Mouse (Mus musculus): ENCODE data around the gene Nup93.

Gene Nup93

DNA sequence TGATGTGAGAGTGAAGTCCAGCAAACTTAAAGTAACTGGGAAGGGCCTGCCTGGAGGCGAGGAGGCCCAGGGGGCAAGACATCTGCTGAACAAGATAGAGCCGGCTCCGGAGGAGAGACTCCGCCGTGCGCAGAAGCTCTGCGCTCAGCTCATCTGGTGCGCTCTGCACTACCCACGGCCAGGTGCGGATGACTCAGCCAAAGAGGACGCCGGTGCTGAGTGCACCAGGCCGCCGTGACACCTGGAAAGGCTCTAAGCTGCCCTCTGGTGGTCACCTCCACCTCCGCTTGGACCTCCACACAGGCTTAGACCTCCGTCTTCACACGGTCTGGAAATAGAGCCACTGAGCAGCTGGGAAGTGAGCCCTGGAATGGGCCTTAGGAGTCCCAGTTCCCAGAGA, 27.8 kb upstream of the Nup93 start:
- no peak for DNase-seq (ENCODE audit: low spot score in 2 of 2)

DNA sequence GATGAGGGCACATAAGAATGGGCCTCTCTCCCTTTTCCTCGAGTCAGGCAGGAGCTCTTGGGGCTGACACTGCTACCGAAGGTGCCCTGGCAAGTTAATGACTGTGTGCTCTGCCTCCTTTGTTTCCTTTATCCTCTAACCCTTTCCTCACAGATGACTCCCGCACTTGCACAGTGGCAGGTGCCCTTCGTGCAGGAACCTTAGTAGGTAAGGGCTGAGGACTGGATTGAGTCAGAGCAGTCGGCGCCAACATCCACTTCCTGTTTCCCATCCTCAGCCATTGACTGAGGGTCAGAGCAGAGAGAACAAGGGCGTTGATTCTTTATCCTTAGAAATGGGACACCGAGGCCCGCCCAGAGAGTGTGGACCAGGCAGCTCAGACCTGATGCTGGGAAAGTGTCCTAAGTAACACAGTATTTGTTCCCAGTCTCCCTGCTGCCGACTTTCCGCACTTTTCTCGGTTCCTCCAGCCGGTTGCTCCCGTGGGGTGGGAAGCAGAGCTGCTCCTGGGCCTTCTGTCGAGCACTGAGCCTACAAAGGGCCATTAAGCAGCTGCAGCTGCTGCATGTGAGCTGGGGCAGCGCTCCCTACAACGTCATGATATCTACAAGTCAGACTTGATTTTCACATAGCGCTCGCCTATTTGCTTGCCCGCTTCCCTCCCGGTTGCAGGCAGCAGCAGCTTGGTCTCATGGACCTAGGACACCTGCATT, 26.9 kb upstream of the Nup93 start:
- no peak for DNase-seq (ENCODE audit: low spot score in 2 of 2)

DNA sequence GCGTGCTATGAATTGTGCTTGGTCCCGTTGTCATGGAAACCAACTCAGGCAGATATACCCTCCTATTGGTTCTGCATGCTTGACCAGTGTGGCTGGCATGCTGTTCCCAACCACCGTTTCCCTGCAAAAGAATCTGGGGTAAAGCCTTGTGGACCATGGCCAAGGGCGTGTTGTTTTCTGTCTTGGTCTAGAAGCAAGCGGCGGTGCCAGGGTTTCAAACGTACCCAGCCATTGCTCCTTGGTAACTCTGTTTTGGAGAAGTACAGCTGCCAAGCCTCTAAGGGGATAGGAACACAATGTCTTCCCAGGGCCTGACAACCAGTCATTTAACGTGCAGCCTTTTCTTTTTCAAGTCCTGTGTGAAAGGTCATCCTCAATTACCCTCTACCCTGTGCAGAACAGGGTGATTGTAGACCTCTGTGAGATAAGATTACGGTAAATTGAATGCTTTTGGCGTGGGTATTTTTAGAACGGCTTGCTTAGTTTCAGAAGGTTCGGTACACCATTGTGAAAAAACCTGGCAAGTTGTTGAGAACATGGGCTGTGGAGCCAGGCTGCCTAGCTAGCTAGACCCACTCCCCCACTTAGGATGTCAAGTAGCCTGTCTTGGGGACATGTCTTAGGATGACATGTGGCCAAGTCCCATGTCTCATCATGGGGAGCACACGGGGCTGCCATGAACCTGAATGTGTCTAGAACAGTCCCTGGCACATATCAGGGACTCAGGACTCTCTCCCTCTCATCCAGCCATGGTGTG, 24.9 kb upstream of the Nup93 start:
- DNase-seq (ENCODE audit: low spot score in 2 of 2), result peak; percentile 66 to 68

DNA sequence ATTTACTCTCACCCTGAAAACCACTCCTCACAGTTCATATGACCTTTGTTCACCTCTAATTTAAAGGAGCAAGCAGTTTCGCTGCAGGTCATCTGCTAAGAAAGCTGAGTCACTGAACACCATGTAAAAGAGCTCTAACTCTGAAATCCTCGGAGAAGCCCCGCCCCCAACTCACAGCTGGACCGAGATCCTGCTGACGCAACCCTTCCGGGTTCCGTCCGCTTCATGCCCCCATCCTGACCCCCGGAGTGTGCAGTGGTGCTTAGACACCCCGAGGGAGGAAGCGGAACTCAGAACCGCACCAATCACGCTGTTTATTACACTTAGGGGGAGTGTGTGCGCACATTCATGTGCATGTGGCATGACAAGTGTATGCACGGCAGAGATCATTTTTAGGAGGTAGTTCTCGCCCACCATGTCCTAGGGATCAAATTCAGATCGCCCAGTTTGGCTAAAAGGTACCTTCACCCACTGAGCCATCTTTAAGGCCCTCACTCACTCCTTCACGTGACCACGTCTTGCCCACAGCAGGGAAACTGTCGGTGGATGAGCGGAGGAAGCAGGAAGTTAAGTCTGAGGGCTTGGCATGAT, 23.2 kb upstream of the Nup93 start:
- DNase-seq (ENCODE audit: low spot score in 2 of 2), result no peak

DNA sequence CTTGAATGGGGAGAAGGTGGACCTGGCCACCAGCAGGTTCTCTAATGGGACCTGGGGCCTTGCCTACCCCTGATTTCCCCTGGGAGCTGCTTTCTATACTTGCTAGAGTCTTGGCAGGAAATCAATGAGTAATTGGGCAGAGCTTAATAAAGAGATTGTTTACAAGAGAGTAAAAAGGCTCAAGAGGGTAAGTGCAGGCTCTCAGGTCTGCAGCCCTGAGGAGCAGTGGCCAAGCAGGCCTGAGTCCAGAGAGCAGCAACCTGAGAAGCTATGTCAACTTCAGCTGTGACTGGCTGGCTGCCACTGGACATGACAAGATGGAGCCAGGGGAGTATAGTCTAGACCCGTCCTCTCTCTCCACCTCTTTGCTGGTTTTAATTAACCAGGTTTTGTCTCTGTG, 21.4 kb upstream of the Nup93 start:
- DNase-seq (ENCODE audit: low spot score in 2 of 2), result no peak

DNA sequence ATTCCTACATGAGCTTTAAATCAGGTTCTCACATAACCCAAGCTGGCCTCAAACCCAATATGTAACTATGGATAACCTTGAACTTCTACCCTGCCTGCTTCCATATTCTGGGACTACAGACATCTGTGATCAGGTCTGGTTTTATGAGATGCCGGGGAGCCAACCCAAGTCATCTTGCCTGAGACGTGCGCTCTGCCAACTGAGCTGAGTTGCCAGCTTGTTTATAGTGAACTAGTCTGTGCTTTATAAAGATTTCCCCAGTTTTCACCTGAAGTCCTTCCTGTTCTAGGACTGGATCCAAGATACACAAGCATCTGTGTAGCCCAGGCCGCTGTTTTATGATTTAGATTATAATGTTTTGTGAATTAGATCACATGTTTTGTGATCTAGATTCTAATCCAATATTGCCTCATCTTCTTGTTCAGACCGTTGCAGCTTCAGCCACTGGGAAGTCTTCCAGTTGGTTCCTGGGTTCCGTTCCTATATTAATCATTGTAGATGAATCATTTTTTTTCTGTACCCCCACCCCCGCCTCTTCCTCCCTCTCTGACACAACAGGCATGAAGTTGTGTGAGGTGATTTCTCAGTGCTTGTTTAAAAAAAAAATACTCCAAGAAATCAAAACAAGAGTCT, 19.7 kb upstream of the Nup93 start:
- no peak for DNase-seq (ENCODE audit: low spot score in 2 of 2)

DNA sequence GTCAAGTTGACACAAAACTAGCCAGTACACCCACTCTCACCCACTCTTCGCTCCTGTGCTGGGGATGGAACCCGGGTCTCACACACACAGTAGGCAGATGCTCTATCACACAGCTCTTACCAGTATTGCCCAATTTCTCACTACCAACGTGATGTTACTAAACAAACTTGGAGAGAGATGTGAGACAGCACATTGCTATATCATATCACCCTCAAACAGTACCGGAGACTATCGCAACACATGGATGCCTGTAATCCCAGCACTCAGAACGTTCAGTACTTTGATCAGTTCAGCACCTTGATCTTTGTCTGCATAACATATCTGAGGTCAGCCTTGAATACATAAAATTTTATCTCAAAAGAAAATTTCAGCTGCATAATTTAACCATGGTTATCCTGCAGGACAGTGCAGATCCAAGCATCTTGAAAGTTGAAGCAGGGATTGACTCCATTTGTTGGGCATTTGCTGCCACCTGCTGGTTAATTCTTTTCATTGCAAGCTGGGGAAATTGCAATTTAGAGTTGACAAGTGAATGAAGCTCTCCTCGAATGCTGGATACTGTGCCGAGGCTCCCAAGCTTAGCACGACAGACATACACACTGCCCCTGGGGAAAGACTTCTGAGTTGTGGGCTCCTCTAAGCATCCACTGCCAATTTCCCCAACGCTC, 15.0 kb upstream of the Nup93 start:
- DNase-seq (ENCODE audit: low spot score in 2 of 2), result peak in 1 of 2 experiments; percentile 55

DNA sequence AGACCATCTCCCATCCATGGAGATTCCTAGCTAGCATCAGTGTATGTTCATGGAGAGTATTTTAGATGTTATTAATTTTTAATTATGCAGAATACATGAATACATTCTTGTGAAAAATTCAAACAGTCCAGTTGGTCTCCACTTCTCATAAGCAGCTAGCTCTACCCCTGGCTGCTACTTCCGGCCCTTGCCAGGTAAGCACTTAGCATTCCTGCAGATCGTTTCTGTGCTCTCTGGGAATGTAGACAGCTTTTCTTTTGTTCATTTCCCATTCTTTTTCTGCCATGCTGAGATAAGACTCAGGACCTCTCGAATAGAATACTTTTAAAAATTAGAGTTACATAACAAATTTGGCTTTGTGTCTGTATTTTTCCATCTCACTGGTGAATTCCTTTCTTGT, 10.3 kb upstream of the Nup93 start:
- DNase-seq (ENCODE audit: low spot score in 2 of 2), result no peak

DNA sequence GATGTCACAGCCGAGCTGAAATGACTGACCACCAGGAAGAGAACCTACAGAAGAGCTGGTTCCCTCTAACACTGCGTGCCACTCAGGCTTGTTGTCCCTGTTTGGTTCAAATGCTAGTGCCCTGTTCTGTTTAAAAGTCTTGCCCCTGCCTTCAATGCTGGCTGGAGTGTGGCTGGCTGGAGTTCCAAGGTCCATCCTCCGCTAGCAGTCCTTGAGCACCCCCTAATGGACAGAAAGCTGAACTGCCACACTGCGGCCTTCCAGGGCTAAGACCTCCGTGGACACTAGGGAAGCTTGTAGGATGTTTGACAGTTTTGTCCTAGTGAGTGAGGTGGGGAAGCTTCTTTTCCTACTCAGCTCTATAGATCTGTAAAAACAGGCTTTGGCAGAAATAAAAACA, 8.6 kb upstream of the Nup93 start:
- no peak for DNase-seq (ENCODE audit: low spot score in 2 of 2)

DNA sequence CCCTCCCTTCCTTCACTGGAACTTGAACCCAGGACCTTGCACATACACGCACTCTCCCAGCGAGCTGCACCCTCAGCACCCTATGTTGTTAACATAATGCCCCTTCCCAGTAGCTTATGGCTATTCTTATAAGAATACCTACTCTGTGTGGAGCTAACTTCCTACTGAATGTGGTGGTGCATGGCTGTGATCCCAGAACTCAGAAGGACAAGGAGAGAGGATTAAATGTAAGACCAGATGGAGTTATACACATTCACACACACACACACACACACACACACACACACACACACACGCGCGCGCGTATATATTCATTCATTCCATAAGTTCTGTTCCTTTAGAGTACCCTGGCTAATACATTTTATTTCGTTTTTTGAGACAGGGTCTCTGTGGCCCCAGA, 8.1 kb upstream of the Nup93 start:
- DNase-seq (ENCODE audit: low spot score in 2 of 2), result peak in 1 of 2 experiments; percentile 45

DNA sequence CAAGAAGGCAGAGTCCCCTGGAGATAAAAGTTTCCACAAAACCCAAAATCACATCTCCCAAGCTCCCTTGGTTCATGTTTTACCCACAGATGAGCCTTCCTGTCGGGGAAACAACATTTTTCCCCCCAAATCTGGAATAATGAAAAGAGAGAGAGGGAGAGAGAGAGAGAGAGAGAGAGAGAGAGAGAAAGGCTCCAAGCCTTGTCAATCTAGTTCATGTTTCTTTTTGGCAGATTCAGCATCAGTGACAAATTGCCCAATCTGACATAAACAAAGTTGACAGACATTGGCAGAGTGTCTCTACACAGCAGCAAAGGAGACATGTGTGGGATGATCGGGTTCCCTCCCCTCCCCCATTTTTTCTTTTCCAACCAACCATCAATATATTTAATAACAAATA, 6.9 kb upstream of the Nup93 start:
- DNase-seq (ENCODE audit: low spot score in 2 of 2), result no peak

DNA sequence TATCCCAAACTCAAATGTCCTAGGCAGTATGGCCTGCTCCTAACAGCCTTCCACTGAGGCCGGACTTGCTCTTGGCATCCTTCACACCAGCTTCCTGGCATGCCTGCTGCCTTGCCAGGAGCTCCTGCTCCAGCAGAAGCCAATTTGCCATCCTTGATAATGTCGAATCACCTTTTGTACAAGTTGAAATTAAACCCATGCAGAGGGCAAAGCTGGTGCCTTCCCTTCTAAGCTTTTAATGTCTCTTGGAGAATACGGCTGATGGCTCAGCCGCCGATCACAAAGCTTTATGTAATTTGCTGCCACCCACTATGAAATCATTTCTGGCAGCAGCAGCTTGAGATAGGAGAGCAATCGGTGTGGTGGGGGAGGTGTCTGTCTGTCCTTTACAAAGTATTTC, 4.7 kb upstream of the Nup93 start:
- peak; percentile 52 to 64 for DNase-seq (ENCODE audit: low spot score in 2 of 2)

DNA sequence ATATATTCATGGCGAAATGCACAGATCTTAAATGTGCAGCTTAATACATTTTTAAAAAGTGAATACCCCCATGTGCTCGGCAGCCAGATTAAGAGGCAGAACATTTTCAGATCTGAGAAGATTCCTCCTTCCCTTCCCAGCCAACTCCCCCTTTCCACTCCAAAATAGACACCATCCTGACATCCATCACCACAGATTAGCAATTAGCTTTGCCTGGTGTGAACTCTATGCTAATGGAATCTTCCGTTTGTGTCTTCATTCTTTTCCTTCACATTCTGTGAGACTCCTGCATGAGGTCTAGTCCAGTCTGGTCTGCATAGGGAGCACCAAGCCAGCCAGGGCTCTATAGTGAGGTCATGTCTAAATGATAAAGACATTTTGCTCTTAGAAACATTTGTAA, 4.1 kb upstream of the Nup93 start:
- peak in 1 of 2 experiments; percentile 41 for DNase-seq (ENCODE audit: low spot score in 2 of 2)

DNA sequence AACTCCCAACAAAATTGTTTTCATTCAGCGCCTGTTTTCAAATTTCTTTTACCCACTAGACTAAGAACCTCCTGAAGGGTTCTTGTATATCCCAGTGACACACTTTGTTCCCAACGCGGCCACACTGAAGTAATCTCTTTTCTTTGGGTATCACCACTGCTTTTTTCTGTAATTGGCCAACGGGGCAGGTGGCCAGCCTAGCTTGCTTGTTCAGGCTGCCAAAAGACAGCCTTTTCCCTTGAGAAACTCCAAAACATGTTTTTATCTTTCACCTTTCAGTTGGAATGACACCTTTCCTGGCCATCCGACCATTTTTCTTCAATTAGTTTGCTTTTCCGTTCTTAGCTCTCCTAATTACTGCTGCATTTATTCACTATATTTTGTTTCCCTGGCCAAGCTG, 545 bp upstream of the Nup93 start:
- peak in 1 of 2 experiments; percentile 22 for DNase-seq (ENCODE audit: low spot score in 2 of 2)

DNA sequence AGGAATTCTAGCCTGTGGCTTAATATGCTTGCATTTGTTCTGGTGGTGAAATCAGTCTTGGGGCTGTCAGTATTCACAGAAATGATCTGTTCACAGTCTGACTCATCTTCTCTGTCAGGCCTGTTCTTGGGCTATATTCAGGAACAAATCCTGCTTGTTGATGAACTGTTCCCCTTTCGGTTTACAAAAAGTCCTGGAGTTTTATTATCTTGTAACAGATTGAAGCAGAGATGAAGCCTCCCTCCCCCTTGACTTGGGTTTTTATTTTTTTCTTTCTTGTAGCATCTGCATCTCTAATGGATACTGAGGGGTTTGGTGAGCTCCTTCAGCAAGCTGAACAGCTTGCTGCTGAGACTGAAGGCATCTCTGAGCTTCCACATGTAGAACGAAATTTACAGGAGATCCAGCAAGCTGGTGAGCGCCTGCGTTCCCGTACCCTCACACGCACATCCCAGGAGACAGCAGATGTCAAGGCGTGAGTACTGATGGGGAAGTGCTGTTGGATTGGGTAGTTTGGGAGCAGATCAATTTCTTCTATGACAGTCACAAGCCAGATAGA, 13.1 kb downstream of the Nup93 start:
- DNase-seq (ENCODE audit: low spot score in 2 of 2), result peak; percentile 30 to 33

DNA sequence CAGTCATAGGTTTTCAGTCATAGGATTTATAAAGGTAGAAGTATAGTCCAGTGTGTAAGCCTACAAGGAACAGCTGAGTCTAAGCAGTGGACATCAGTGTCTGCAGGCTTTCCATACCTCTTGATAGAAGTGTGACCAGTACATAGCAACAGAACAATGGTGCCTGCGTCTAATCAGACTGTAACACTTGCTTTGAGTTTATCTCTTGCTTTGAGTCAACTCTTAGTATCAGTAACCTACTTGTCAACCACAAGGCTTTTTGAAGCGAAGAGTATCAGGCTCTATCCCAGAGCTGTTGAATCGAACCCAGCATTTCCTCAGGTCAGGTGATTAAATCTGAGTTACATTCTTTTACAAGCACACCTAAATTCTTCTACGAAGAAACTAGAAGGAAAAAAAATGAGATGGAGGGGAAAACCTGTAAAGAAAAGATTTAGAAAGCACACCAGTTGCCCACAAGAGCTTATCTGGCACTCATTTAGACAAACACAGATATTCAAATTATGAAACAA, 25.9 kb downstream of the Nup93 start:
- DNase-seq (ENCODE audit: low spot score in 2 of 2), result no peak

DNA sequence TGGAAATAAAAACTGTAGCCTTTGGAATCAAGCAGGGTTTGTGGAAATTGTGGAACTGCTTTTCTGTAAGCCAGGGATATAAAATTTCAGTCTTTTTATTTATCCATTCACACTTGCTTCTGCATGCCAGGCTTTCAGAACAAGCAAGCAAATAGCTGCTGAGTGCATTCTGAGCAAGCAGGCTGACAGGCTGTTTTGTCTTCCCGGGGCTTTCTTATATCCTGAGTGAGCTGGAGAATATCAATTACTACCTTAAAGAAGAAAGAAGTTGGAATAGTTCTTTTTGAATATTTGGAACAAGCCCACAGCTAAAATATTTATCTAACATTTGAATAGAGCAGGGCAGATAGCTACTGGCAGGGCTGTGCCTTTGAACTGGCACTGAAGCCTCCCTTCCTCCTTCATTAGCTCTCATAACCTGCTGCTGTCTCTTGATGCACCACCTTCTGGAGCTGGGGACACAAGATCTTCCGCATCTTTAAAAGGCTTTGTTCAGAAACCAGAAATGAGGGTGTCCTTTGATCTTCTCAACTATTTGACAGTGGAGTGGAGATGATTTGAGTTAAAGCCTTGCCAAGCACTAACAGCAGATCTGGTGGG, 35.6 kb downstream of the Nup93 start:
- no peak for DNase-seq (ENCODE audit: low spot score in 2 of 2)

DNA sequence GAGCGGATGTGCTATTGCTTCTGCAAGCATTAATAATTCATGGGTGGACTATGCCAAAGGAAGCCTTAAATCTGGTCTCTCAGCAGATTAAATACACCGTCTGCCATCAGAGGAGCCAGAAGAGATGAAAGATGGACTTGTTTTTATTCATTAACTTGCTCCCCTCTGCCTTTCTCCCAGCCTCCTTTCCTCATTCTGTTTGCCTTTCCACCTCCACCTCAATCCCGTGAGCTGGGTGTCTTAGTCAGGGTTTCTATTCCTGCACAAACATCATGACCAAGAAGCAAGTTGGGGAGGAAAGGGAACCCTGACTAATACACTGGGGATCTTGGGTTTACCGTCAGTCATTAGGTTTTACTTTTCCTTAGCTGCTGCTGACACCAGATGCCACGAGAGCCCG, 44.5 kb downstream of the Nup93 start:
- no peak for DNase-seq (ENCODE audit: low spot score in 2 of 2)

DNA sequence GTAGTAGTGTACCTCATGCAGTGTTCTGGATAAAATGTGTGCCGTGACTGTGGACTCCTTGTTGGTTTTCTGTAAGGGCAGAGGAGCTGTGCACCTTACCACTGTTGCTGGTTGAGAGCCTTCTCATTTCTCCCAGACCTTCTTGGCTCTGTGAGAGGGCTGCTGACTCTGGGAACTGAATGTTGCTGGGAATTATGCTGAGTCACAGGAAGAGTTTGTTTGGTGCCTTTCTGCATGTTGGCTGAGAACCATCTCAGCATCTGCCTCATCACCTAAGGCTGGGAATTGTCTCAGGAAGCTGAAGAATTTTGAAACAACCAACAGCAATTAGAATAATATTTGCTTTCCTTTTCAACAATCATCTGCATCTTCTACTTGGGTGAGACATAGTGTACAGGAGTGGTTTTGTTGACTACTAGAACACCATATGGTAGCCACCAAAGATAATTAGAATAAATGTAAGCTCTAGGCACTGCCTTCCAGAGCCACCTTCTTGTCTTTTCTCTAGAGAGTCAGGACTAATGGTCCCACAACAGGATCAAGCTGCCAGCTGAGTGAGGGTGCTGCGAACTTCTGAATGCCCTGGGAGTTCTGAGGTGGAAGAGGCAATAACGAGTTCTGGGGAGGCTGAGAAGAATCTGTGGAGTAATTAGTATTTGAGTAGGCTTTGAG, 48.4 kb downstream of the Nup93 start:
- peak in 1 of 2 experiments; percentile 41 for DNase-seq (ENCODE audit: low spot score in 2 of 2)

All from right cerebral cortex, postnatal 36 days (tissue).